Mouse (Mus musculus) heart, embryonic 13.5 days (tissue): ENCODE measurements around the gene Tnnt1. TPM values are rescaled to one million over a fixed set of nuclear protein-coding genes. Genes with fewer than 3 reads are reported as not detected.

Experiments
- ATAC-seq: fragments of 200-750 bp; cut with Nextera tagmentation; 2 replicates; pipeline ENCODE4 v1.8.0; 2017; ENCODE audit warnings: moderate TSS enrichment; ENCODE audit not compliant: insufficient number of reproducible peaks, low FRiP score, low TSS enrichment; ENCODE audit errors: extremely low read depth
- H3K27ac ChIP-seq: fragments of 300-500 bp; sonication (generic); replicated peaks from 2 replicates; pipeline ENCODE4 v1.5.1; 2015; ENCODE audit warnings: moderate library complexity, mild to moderate bottlenecking, inconsistent platforms
- H3K27me3 ChIP-seq: fragments of 300-500 bp; sonication (generic); replicated peaks from 2 replicates; pipeline ENCODE4 v1.6.1; 2015; ENCODE audit warnings: mild to moderate bottlenecking, inconsistent platforms
- H3K36me3 ChIP-seq: fragments of 300-500 bp; sonication (generic); 2 replicates; pipeline ENCODE4 v1.6.1; 2015; ENCODE audit warnings: mild to moderate bottlenecking, inconsistent platforms
- H3K4me1 ChIP-seq: fragments of 300-500 bp; sonication (generic); 2 replicates; pipeline ENCODE4 v1.6.1; 2015; ENCODE audit warnings: inconsistent platforms
- H3K4me2 ChIP-seq: fragments of 300-500 bp; sonication (generic); 2 replicates; pipeline ENCODE4 v1.6.1; 2015; ENCODE audit warnings: inconsistent platforms, mild to moderate bottlenecking, moderate library complexity
- H3K4me3 ChIP-seq: fragments of 300-500 bp; sonication (generic); 2 replicates; pipeline ENCODE4 v1.5.1; 2015; ENCODE audit warnings: moderate library complexity, mild to moderate bottlenecking, inconsistent platforms
- H3K9ac ChIP-seq: fragments of 300-500 bp; sonication (generic); 2 replicates; pipeline ENCODE4 v1.6.1; 2015; ENCODE audit warnings: inconsistent platforms, mild to moderate bottlenecking, moderate library complexity
- H3K9me3 ChIP-seq: fragments of 300-500 bp; sonication (generic); 2 replicates; pipeline ENCODE4 v1.6.1; 2016; ENCODE audit warnings: inconsistent platforms
- WGBS: fragments of 180-500 bp; shearing (Covaris S2); methylation state at CpG from one replicate; pipeline ENCODE4 v1.1.7; 2015; ENCODE audit warnings: mixed read lengths; 5-methylcytosine and 5-hydroxymethylcytosine counted together
- polyA plus RNA-seq: library from polyadenylated mRNA; unstranded; fragments of >200 nt; fragmentation: Nextera tagmentation; extraction: Ambion mirVana; gene quantifications from 2 replicates; pipeline ENCODE4 v1.2.1, GENCODE M21; 2015

Tnnt1 gene
- polyA plus RNA-seq, 1 experiment from 2014 or later = 610 TPM

DNA sequence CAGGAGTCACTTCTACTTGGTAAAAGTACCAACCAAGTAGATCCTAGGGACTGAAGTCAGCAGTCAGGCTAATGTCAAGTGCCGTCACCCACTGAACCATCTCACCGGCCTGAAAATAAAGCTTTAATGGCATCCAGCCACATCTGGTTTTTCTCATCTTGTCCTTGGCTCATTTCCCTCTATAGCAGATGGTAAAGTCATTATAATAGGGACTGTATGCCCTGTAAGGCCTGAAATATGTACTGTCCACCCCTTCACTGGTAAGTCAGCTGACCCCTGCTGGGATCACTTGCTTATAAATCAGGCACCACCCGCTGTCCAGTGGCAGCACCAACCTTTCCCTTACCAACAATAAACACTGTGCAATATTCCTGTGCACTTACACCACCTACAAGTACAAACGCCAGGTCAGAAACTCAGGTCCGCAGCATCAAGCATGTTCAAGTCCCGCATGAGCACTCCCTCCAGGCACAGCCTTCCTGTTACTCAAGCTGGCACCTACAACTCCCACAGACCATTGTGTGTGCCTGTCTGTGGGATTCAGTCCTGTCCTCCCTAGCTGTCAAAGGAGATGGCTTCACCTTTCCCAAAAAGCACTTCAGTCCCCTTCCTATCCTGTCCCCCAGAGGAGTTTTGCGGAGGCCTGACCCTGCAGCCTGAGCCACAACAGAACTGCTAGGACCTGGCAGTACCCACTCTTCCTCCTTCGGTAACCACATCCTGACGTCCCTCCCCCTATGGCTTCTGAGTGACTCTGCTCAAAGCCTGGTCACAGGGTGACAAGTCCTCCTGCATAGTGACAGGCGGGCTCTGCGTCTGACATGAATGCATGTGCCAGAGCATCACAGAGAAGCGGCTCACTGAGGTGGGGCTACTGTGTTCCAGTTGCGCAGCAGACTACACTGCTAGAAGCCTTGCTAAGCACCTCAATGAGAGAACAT lies 23.6 kb downstream of the Tnnt1 start:
- Histone ChIP-seq H3K9me3 (no peaks in the 10 kb centered on the region), H3K27me3 (no peaks in the 10 kb centered on the region), H3K9ac (peak overlapping the region; percentile 58), H3K4me2 (no peak overlapping the region), H3K36me3 (peaks cover 93% of the 10 kb centered on the region), H3K4me1 (peaks cover 41% of the 10 kb centered on the region), H3K4me3 (no peak overlapping the region), H3K27ac (peak overlapping the region; percentile 83)
- 76% methylated on average over 13 of the region's 13 CpGs for WGBS
- no peak for ATAC-seq

DNA sequence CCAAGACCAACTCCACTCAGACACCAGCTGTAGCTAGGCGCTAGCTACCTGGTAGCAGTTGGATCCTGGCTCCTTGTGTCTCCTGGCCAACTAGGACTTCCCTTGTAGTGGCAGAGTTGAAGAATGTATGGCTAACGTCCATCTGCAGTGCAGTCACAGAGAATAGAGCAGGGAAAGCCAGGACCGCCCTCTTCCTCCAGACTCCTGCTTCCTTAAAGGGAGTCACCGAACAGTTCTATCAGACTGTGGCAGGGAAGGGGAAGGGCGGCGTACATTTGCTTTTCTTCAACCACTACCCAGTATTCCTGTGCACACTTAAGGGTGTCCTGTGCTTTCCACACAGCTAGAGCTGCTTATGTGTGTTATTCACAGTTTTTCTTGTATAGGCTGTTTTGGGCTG lies 24.9 kb downstream of the Tnnt1 start:
- 54% methylated on average over 6 of the region's 6 CpGs for WGBS
- peaks cover 93% of the 10 kb centered on the region for H3K36me3 ChIP-seq
- H3K4me2 ChIP-seq = no peak overlapping the region
- H3K27ac ChIP-seq = peak overlapping the region; percentile 83
- no peaks in the 10 kb centered on the region for H3K9me3 ChIP-seq
- H3K9ac ChIP-seq = 0 out of 2 replicates have a peak overlapping the region, but pooled peaks have one; percentile 58
- ATAC-seq = 0 out of 2 replicates have a peak, but pooled peaks have one; percentile 39
- peaks cover 35% of the 10 kb centered on the region for H3K4me1 ChIP-seq
- no peak overlapping the region for H3K4me3 ChIP-seq
- H3K27me3 ChIP-seq = no peaks in the 10 kb centered on the region

DNA sequence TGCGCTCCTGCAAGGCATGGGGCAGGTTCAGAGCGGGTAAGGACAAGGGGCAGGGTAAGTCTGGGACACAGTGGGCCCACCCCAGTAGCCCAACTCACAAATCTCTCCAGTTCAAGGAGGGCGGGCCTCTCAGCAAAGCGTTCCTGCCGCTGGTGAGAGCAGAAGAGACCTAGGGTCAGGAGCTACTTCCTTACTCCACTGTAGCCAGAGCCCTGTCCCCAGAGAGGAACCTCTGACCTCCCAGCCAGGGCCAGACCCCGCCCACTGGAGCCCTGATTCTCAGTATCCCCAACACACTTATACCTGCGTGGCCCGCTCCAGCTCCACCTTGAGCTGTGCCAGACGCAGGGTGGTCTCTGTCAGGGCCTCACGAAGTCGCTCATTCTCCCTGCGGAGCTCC lies 33.9 kb downstream of the Tnnt1 start:
- H3K27ac ChIP-seq = no peak overlapping the region
- H3K4me3 ChIP-seq = no peak overlapping the region
- no peak overlapping the region for H3K4me2 ChIP-seq
- H3K36me3 ChIP-seq = peaks cover 67% of the 10 kb centered on the region
- H3K9ac ChIP-seq = no peak overlapping the region
- ATAC-seq = no peak
- no peaks in the 10 kb centered on the region for H3K27me3 ChIP-seq
- peaks cover 21% of the 10 kb centered on the region for H3K4me1 ChIP-seq
- H3K9me3 ChIP-seq = no peaks in the 10 kb centered on the region
- 84% methylated on average over 12 of the region's 12 CpGs for WGBS

DNA sequence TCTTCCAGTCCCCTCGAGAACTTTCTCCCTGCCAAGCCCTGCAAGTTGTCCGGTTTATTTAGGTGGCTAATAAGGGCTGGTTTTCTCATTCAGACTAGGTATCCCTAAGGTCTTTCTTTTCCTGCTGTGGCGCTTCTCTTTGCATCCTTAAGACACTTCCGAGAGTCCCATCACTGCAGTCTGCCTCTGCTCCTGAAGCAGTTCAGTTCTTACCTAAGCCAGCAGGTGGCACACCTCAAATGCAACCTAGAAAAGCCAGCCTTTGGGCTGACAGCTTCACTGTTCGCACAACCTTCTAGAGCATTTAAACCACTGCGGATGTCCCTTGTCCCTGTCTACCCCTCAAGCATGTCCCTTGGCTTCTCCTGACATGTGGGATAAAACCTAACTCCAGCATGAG lies 36.5 kb downstream of the Tnnt1 start:
- WGBS = 27% methylated on average over 6 of the region's 6 CpGs

DNA sequence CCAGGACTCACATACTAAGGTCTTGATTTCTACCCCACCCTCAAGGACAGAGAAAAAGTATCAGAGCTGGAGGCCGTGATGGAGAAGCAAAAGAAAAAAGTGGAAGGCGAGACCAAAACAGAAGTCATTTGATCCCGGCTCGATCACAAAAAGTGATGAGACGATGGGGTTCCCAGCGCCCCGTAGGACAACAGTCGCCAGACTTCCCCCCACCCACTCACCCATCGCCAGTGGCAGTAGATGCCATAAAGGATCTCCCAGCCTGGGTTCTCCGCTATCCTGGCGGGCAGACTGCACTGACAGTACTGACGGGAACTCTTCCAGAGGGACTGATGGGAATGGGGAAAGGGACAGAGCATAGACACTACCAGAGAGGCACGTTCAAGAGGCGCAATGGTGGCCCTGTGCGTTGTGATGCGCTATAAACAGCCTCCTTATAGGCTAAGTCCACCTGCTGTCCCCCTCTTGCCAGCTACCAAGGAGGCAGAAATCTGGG lies 37.3 kb downstream of the Tnnt1 start:
- H3K4me1 ChIP-seq = peaks cover 28% of the 10 kb centered on the region
- peak overlapping the region; percentile 76 for H3K4me2 ChIP-seq
- peaks cover 34% of the 10 kb centered on the region for H3K36me3 ChIP-seq
- peak overlapping the region; percentile 78 for H3K9ac ChIP-seq
- ATAC-seq = no peak
- H3K27me3 ChIP-seq = peaks cover 24% of the 10 kb centered on the region
- peak overlapping the region; percentile 55 for H3K4me3 ChIP-seq
- no peaks in the 10 kb centered on the region for H3K9me3 ChIP-seq
- H3K27ac ChIP-seq = peak overlapping the region; percentile 97
- 2% methylated on average over 16 of the region's 16 CpGs for WGBS

More for the DNA sequence above, 36.5 kb downstream of the Tnnt1 start:
- peak overlapping the region; percentile 45; the same call in 1 of the 2 replicates for H3K9ac ChIP-seq
- H3K27me3 ChIP-seq = peaks cover 16% of the 10 kb centered on the region
- no peak for ATAC-seq
- no peaks in the 10 kb centered on the region for H3K9me3 ChIP-seq
- 0 out of 2 replicates have a peak overlapping the region, but pooled peaks have one; percentile 55 for H3K4me3 ChIP-seq
- H3K4me1 ChIP-seq = peaks cover 22% of the 10 kb centered on the region
- H3K36me3 ChIP-seq = peaks cover 42% of the 10 kb centered on the region
- H3K27ac ChIP-seq = no peak overlapping the region
- H3K4me2 ChIP-seq = peak overlapping the region; percentile 76; the same call in 1 of the 2 replicates

DNA sequence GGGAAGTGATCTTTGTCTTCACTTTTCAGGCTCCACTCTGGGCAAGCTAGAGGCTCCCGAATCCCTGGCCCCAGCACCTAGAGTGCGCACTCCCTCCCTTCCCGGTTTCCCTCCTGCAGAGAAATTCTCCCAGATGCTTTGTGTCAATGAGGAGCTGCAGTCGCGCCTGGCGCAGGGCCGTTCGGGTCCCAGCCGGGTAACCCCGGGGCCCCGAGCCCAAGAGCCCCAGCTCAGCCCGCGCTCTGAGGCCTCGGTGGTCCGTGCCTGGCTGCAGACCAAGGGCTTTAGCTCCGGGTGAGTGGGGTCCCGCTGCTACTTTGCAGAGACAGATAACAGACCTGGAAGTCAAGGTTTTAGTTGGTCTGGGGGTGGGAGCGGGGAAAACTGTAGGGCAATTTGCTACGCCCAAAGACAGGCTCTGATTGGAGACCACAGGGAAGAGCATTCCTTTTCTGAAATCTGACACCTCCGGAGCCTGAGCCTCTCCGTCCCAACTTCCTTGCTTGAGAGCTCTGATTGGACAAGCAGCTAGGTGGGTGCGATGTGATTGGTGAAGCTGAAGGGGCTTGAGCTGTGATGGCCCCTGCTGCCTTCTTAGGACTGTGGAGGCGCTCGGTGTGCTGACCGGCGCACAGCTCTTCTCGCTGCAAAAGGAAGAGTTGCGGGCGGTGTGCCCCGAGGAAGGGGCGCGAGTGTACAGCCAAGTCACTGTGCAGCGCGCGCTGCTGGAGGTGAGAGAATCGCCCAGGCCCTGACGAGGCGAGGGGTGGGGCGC lies 38.0 kb downstream of the Tnnt1 start:
- H3K9ac ChIP-seq = peak overlapping the region; percentile 85
- peaks cover 29% of the 10 kb centered on the region for H3K4me1 ChIP-seq
- H3K9me3 ChIP-seq = no peaks in the 10 kb centered on the region; the same call in 1 of the 2 replicates
- peak overlapping the region; percentile 76 for H3K4me2 ChIP-seq
- peak; percentile 91 for ATAC-seq
- peak overlapping the region; percentile 55 for H3K4me3 ChIP-seq
- H3K36me3 ChIP-seq = peaks cover 27% of the 10 kb centered on the region
- under 1% methylated on average over 39 of the region's 39 CpGs for WGBS
- H3K27me3 ChIP-seq = peaks cover 30% of the 10 kb centered on the region
- peak overlapping the region; percentile 97 for H3K27ac ChIP-seq

DNA sequence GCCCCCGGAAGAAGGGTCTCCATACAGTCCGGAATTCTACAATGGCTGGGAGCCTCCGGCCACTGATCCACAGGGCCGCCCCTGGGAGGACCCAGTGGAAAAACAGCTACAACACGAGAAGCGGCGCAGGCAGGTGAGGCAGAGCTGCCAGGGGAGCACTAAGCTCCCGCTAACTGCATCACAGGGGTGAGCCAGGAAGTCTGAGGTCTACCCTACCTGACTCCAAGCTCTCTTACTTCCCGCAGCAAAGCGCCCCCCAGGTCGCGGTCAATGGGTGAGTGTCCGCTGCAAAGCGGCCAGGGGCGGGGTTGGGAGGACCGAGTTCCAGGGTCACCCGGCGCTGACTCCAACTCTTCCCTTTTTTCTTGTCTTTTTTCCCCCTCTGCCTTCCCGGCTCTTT lies 42.2 kb downstream of the Tnnt1 start:
- ATAC-seq = no peak
- H3K4me1 ChIP-seq = peaks cover 25% of the 10 kb centered on the region
- H3K4me2 ChIP-seq = peak overlapping the region; percentile 52
- H3K9ac ChIP-seq = peak overlapping the region; percentile 15; the same call in 1 of the 2 replicates
- 4% methylated on average over 19 of the region's 19 CpGs for WGBS
- peaks cover 68% of the 10 kb centered on the region for H3K27me3 ChIP-seq
- no peak overlapping the region for H3K27ac ChIP-seq
- H3K36me3 ChIP-seq = no peaks in the 10 kb centered on the region
- H3K4me3 ChIP-seq = peak overlapping the region; percentile 19
- H3K9me3 ChIP-seq = no peaks in the 10 kb centered on the region; the same call in 1 of the 2 replicates

DNA sequence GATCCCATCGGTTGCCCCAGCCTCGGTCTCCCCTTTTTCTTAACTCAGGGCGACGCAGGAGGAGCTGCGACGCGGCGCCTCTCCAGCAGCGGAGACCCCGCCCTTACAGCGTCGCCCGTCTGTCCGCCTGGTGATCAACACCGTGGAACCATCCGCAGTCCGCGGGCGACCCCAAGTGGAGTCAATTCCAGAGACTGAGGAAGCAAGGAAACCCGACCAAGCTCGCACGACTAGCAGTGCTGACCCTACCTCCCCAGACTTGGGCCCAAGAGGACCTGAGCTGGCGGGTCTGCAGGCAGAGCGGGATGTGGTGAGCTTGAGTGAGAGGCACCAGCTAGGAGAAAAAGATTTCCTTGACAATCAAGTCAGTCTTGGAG lies 45.0 kb downstream of the Tnnt1 start:
- H3K4me1 ChIP-seq = peaks cover 16% of the 10 kb centered on the region
- no peaks in the 10 kb centered on the region for H3K36me3 ChIP-seq
- peak; percentile 67; the same call in 1 of the 2 replicates for ATAC-seq
- H3K4me3 ChIP-seq = peak overlapping the region; percentile 54
- no peak overlapping the region for H3K27ac ChIP-seq
- peak overlapping the region; percentile 63 for H3K9ac ChIP-seq
- 1% methylated on average over 24 of the region's 24 CpGs for WGBS
- H3K4me2 ChIP-seq = peak overlapping the region; percentile 85
- H3K9me3 ChIP-seq = no peaks in the 10 kb centered on the region; the same call in 1 of the 2 replicates
- peaks cover 71% of the 10 kb centered on the region for H3K27me3 ChIP-seq

DNA sequence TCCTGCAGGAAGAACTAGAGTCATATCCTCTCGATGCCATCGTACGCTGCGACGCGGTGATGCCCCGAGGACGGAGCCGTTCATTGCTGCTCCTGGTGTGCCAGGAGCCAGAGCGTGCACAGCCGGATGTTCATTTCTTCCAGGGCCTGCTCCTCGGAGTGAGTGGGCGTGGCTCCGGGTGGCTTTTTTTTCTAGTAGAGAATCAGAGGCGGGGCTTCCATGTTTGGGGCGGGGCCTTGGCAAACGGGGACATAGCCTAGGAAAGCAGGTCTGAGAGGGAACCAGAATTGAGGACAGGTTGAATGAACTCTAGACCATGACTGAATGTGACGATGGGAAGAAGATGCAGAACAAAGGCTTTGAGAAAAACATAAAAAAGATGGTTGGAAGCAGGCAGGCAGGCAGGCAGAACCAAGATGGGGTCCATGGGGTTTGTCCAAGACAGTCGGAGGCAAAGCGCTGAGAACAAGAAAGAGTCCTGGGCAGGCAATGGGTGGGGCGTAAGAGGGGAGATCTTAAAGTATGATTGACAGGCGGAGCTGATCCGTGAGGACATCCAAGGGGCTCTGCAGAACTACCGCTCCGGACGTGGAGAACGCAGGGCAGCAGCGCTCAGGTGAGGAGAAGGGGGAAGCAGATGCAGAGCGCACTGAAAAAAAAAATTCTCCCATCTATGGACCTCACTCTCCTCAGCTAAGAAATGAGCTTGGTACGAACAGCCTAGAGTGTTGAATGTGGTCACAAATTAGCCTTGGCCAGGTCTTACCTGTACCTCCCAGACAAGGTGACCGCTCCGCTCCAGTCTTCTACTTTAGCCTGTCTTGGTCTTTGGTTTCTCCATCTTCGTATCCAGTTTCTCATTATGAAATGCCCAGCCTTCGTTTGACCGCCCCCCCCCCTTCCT lies 45.7 kb downstream of the Tnnt1 start:
- Histone ChIP-seq H3K27me3 (peaks cover 67% of the 10 kb centered on the region), H3K9ac (peak overlapping the region; percentile 63), H3K4me2 (peak overlapping the region; percentile 85), H3K4me3 (peak overlapping the region; percentile 54), H3K9me3 (no peaks in the 10 kb centered on the region; the same call in 1 of the 2 replicates), H3K36me3 (no peaks in the 10 kb centered on the region), H3K27ac (no peak overlapping the region), H3K4me1 (peaks cover 18% of the 10 kb centered on the region)
- WGBS = 3% methylated on average over 35 of the region's 35 CpGs
- ATAC-seq = peak; percentile 29; the same call in 1 of the 2 replicates

DNA sequence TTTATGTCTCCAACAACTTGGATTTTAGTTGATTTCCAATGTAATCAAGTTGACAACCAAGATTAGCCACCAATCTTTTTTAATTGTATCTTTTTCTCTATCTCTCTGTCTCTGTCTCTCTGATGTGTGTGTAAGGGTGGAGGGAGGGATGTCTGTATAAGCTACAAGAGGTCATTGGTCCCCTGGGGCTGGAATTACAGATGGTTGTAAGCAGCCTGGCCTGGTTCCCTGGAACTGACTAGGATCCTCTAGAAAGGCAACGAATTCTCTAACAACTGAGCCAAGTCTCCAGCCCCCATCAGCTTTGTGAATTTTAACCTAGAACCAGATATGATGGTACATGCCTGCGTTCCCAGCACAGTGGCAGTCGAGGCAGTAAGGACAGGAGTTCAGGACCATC lies 48.4 kb downstream of the Tnnt1 start:
- no peak overlapping the region for H3K9ac ChIP-seq
- no peak overlapping the region for H3K4me3 ChIP-seq
- no peaks in the 10 kb centered on the region for H3K9me3 ChIP-seq
- peaks cover 14% of the 10 kb centered on the region for H3K4me1 ChIP-seq
- H3K36me3 ChIP-seq = no peaks in the 10 kb centered on the region
- no peak for ATAC-seq
- 58% methylated on average over 3 of the region's 3 CpGs for WGBS
- peaks cover 48% of the 10 kb centered on the region for H3K27me3 ChIP-seq
- H3K4me2 ChIP-seq = no peak overlapping the region
- no peak overlapping the region for H3K27ac ChIP-seq
